Mouse (Mus musculus) lung, adult 2 months (tissue): ENCODE results near the gene Tent5b. TPM values are rescaled to one million over a fixed set of nuclear protein-coding genes. Genes with fewer than 3 reads are reported as not detected.
A peak's percentile ranks its signal among the peaks of the same experiment; 100 is the strongest.

ENCODE experiments used
- DNase-seq: peaks from one replicate; pipeline ENCODE4 v3.0.0; 2022
- H3K4me1 ChIP-seq: fragments of 200-500 bp; 2 replicates; pipeline ENCODE4 v1.6.1; 2011; ENCODE audit warnings: low read length; ENCODE audit not compliant: control insufficient read depth, insufficient read depth
- H3K4me3 ChIP-seq: fragments of 200-500 bp; replicated peaks from 2 replicates; pipeline ENCODE3; 2011; ENCODE audit warnings: low read depth, mild to moderate bottlenecking, control low read depth, low read length; ENCODE audit errors: extremely low read depth
- CTCF ChIP-seq: fragments of 200-500 bp; IDR thresholded peaks from 2 replicates; pipeline ENCODE4 v1.5.1; 2011; ENCODE audit warnings: mild to moderate bottlenecking, low read length, control low read depth; ENCODE audit not compliant: insufficient read depth
- POLR2A ChIP-seq: fragments of 200-500 bp; IDR thresholded peaks from 2 replicates; pipeline ENCODE4 v1.6.1; 2011; ENCODE audit warnings: low read depth, mild to moderate bottlenecking, control low read depth, low read length, borderline replicate concordance; ENCODE audit errors: extremely low read depth
- WGBS: fragments of 180-500 bp; shearing (Covaris S2); methylation state at CpG from one replicate; pipeline ENCODE4 v1.1.7; 2018; 5-methylcytosine and 5-hydroxymethylcytosine counted together
- polyA plus RNA-seq: library from polyadenylated mRNA; depleted of rRNA; stranded (reverse); fragments of >200 nt; gene quantifications from 2 replicates; pipeline ENCODE4 v1.2.3, GENCODE M21; 2012

The Tent5b gene
- polyA plus RNA-seq, 1 experiment = 23.1 TPM

- WGBS = under 1% methylated on average over 27 of the region's 27 CpGs
- TF ChIP-seq POLR2A = no peak
- TF ChIP-seq CTCF = no peak
- DNase-seq = peak; percentile 81
- H3K4me3 ChIP-seq = peak overlapping the region; percentile 72
- H3K4me1 ChIP-seq = peaks cover 6% of the 10 kb centered on the region
Measured at GRCm38 (mm10) chr4:133468080-133468479, 11.9 kb upstream of the Tent5b start.

- WGBS = 30% methylated on average over 12 of the region's 12 CpGs
- no peak overlapping the region for H3K4me3 ChIP-seq
- no peak for DNase-seq
- H3K4me1 ChIP-seq = peaks cover 2% of the 10 kb centered on the region; the same call in 1 of the 2 replicates
- TF ChIP-seq CTCF = no peak
Measured at GRCm38 (mm10) chr4:133469122-133469521, 10.8 kb upstream of the Tent5b start.

DNA sequence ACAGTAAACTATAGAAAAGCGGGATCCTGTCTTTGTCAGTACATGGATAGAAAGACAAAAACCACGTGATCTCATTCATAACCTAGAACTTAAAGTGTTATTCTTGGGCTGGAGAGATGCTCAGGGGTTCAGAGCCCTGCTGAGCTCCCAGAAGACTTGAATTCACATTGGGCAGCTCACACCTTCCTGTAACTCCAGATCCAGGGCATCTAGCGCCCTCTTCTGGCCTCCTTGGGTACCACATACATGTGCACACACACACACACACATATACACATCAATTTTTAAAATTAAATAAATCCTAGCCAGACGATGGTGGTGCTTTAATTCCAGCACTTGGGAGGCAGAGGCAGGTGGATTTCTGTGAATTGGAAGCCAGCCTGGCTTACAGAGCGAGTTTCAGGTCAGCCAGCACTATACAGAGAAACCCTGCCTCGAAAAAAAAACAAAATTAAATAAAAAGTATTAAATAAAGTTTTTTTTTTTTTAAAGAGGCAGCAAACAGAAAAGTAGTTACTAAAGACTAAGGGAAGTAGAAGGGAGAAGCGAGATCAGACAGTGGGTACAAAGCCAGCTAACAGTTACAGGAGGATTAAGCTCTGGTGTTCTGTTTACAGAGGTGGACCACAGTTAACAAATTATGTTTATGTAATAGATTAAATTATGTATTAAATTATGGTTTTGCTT, 8.7 kb upstream of the Tent5b start:
- DNase-seq = no peak
- Histone ChIP-seq H3K4me3 (no peak overlapping the region), H3K4me1 (peaks cover 2% of the 10 kb centered on the region; the same call in 1 of the 2 replicates)
- TF ChIP-seq CTCF (no peak), POLR2A (no peak)
- WGBS = 82% methylated on average over 7 of the region's 7 CpGs

DNA sequence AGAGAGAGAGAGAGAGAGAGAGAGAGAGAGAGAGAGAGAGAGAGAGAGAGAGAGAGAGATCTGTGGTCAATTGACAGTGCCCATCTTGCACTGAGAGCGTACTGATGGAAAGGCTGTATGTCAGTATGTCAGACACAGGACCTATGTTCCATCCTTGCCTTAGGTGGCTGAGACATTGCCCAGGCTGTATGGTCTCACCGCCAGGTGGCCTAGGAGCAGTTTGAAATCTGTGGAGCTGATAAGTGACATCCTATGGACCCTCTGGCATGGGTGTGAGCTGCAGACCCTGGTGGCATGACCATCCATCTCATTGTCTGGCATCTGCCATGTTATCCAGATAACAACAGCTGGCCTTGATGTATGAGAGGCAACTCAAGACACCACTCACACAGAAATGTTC, 6.1 kb upstream of the Tent5b start:
- WGBS = 55% methylated on average over 2 of the region's 2 CpGs
- no peak overlapping the region for H3K4me3 ChIP-seq
- TF ChIP-seq CTCF = peak; percentile 9; the same call in 1 of the 2 replicates
- no peak for TF ChIP-seq POLR2A
- DNase-seq = no peak
- no peaks in the 10 kb centered on the region for H3K4me1 ChIP-seq

DNA sequence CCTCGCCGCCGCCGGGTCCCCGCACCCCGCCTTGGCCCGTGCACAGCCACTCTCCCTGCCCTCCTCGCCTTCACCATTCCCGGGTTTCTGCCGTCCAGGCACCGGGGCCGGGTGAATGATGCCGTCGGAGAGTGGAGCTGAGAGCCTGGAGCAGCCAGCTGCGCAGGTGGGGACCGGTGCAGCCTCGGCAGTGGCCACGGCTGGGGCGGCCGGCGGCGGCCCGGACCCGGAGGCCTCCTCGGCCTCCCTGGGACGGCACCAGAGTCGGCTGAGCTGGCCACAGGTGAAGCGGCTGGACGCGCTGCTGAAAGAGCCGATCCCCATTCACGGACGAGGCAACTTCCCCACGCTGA, 229 bp downstream of the Tent5b start:
- Histone ChIP-seq H3K4me1 (peaks cover 7% of the 10 kb centered on the region), H3K4me3 (peak overlapping the region; percentile 48)
- WGBS = 2% methylated on average over 34 of the region's 34 CpGs
- TF ChIP-seq POLR2A = no peak
- no peak for TF ChIP-seq CTCF
- no peak for DNase-seq

GRCm38 (mm10) chr4:133480754-133481153, 822 bp downstream of the Tent5b start:
- DNase-seq = no peak
- 49% methylated on average over 6 of the region's 6 CpGs for WGBS
- no peak for TF ChIP-seq CTCF
- peaks cover 7% of the 10 kb centered on the region for H3K4me1 ChIP-seq
- H3K4me3 ChIP-seq = peak overlapping the region; percentile 48

GRCm38 (mm10) chr4:133481488-133481887, 1.6 kb downstream of the Tent5b start:
- no peak for DNase-seq
- peaks cover 7% of the 10 kb centered on the region for H3K4me1 ChIP-seq
- no peak overlapping the region for H3K4me3 ChIP-seq
- WGBS = 34% methylated on average over 4 of the region's 4 CpGs
- TF ChIP-seq POLR2A = no peak
- no peak for TF ChIP-seq CTCF

- TF ChIP-seq POLR2A = no peak
- no peak for TF ChIP-seq CTCF
- DNase-seq = no peak
- Histone ChIP-seq H3K4me3 (no peak overlapping the region), H3K4me1 (peaks cover 7% of the 10 kb centered on the region)
- 72% methylated on average over 3 of the region's 3 CpGs for WGBS
Measured at GRCm38 (mm10) chr4:133482479-133482878, 2.5 kb downstream of the Tent5b start.

DNA sequence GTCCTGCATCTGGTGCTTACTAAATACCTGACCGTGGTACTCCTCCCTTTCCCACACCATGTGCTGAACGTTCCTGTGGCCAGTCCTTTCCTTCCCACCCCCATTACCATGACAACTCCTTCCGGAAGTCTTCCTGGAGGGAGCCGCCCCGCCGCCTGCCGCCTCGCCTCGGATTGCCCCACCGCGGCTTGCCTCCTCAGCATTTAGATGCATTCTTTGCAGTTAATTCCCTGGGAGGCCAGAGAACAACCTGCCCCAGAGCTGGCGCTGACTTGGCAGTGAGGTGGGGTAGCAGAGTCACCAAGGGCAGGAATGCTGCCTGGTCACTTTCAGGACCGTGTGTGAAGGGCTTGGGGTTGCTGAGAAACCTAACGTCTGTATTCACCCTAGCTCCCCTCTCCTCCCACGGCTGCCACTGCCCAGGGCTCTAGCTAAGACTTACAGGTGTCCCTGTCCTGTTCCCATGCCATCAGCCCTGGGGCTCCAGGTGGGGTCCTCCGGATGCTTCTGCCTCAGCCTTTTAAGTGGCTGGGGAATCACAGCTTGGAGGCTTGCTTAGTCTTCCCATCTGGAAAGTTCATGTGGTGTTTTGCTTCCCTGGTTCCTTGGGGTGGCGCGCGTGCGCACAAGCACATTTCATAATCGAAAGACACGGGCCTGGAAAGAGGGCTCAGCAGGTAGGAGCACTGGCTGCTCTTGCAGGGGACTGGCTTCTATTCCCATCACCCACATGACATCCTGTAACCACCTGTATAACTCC, 4.5 kb downstream of the Tent5b start:
- Histone ChIP-seq H3K4me1 (peaks cover 7% of the 10 kb centered on the region), H3K4me3 (peak overlapping the region; percentile 12)
- TF ChIP-seq CTCF (no peak), POLR2A (no peak)
- WGBS = 15% methylated on average over 22 of the region's 22 CpGs
- DNase-seq = peak; percentile 55
